Mouse (Mus musculus): ENCODE data around the gene Trf.

DNA sequence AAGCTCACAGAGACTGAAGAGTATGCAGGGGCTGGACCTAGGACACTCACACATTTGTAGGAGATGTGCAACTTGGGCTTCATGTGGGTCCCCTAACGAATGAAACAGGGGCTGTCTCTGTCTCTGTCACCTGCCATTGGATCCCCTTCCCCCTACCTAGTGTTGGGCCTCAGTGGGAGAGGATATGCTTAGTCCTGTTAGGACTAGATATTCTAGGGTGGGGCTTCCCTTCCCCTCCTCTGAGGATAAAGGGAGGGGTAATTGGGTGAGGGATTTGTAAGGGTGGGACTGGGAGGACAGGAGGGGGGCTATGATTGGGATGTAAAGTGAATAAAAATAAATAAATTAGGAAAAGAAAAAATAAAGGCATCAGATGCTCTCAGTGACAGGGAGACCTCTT, 45.4 kb upstream of the Trf start:
- no peak for TF ChIP-seq GATA1 (IDR thresholded peaks at IDR 0.05; ENCODE audit: borderline replicate concordance, low read length)
- TF ChIP-seq FLI1 (IDR thresholded peaks at IDR 0.05; ENCODE audit: low read length), result no peak
